Mouse (Mus musculus): ENCODE data around the gene Cdh13.

DNA sequence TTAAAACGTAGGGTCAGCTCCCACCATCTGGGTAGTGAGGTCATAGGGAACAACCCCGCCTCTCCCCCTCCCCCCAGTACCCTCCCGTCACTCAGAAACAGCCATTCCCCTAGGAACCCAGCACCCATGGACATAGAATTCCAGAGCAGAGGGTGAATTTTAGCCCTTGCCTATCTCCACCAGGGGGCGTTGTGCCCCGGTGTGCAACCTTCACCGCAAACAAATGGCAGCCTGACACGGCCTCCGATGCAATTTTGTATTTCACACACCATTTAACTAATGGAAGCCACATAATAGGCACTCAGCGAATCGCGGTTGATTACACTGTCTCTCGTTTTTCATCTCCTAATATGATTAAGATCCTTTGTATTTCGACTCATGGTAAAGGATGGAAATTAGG lies 461.5 kb downstream of the Cdh13 start:
- TF ChIP-seq EP300 (IDR thresholded peaks at IDR 0.05; ENCODE audit: low read depth) (no peak), CTCF (IDR thresholded peaks at IDR 0.05; ENCODE audit: low read depth) (no peak)

Data from liver, postnatal 0 days (tissue).